Mouse (Mus musculus) heart, embryonic 14.5 days (tissue): ENCODE data around the gene Scaf1. TPM values are rescaled to one million over a fixed set of nuclear protein-coding genes. Genes with fewer than 3 reads are reported as not detected.
A peak's percentile ranks its signal among the peaks of the same experiment; 100 is the strongest.

Experiments
- ATAC-seq: fragments of 200-750 bp; cut with Nextera tagmentation; 2 replicates; pipeline ENCODE4 v1.8.0; 2017; ENCODE audit warnings: low read depth, moderate TSS enrichment; ENCODE audit not compliant: insufficient number of reproducible peaks, insufficient read depth, low FRiP score
- H3K27ac ChIP-seq, 2 experiments: fragments of 200-500 bp in 1 of 2; fragments of 300-500 bp in 1 of 2; sonication (generic) in 1 of 2; replicated peaks in 1 of 2; 2 replicates each; pipeline ENCODE4 v1.5.1; 2012 to 2014; ENCODE audit warnings: low read depth in 2 of 2, low read length in 2 of 2, control low read depth in 1 of 2, mild to moderate bottlenecking in 1 of 2, mixed read lengths in 1 of 2; ENCODE audit not compliant: control insufficient read depth in 1 of 2, insufficient read depth in 1 of 2
- H3K27me3 ChIP-seq: fragments of 300-500 bp; sonication (generic); 2 replicates; pipeline ENCODE4 v1.6.1; 2014; ENCODE audit warnings: mild to moderate bottlenecking, low read length, control low read depth; ENCODE audit not compliant: control insufficient read depth, insufficient read depth
- H3K36me3 ChIP-seq: fragments of 300-500 bp; sonication (generic); 2 replicates; pipeline ENCODE4 v1.6.1; 2014; ENCODE audit warnings: mild to moderate bottlenecking, control low read depth, low read length, mixed read lengths; ENCODE audit not compliant: control insufficient read depth, insufficient read depth
- H3K4me1 ChIP-seq, 2 experiments: fragments of 200-500 bp in 1 of 2; fragments of 300-500 bp in 1 of 2; sonication (generic) in 1 of 2; 2 replicates each; pipeline ENCODE4 v1.6.1; 2012 to 2014; ENCODE audit warnings: low read length in 2 of 2, control low read depth in 1 of 2, mixed read lengths in 1 of 2; ENCODE audit not compliant: control insufficient read depth in 2 of 2, insufficient read depth in 2 of 2
- H3K4me2 ChIP-seq: fragments of 300-500 bp; sonication (generic); 2 replicates; pipeline ENCODE4 v1.6.1; 2014; ENCODE audit warnings: mild to moderate bottlenecking, low read length
- H3K4me3 ChIP-seq, 2 experiments: fragments of 200-500 bp in 1 of 2; fragments of 300-500 bp in 1 of 2; sonication (generic) in 1 of 2; 2 replicates each; pipeline ENCODE4 v1.5.1; 2012 to 2014; ENCODE audit warnings: low read length in 2 of 2, mild to moderate bottlenecking in 2 of 2, control low read depth in 1 of 2, low read depth in 1 of 2, moderate library complexity in 1 of 2; ENCODE audit not compliant: control insufficient read depth in 1 of 2, insufficient read depth in 1 of 2
- H3K9ac ChIP-seq: fragments of 300-500 bp; sonication (generic); 2 replicates; pipeline ENCODE4 v1.6.1; 2014; ENCODE audit warnings: mild to moderate bottlenecking, low read length
- H3K9me3 ChIP-seq: fragments of 300-500 bp; sonication (generic); 2 replicates; pipeline ENCODE4 v1.6.1; 2016; ENCODE audit warnings: low read length, control low read depth; ENCODE audit not compliant: control insufficient read depth
- WGBS: fragments of 180-500 bp; shearing (Covaris S2); extraction: QIAGEN DNeasy Blood & Tissue Kit; methylation state at CpG from one replicate; pipeline ENCODE4 v1.1.7; 2014; 5-methylcytosine and 5-hydroxymethylcytosine counted together
- polyA plus RNA-seq: library from polyadenylated mRNA; unstranded; fragments of >200 nt; fragmentation: Nextera tagmentation; extraction: Ambion mirVana; gene quantifications from 2 replicates; pipeline ENCODE4 v1.2.1, GENCODE M21; 2014

The Scaf1 gene
- polyA plus RNA-seq, 1 experiment from 2014 or later, result 36.2 TPM

DNA sequence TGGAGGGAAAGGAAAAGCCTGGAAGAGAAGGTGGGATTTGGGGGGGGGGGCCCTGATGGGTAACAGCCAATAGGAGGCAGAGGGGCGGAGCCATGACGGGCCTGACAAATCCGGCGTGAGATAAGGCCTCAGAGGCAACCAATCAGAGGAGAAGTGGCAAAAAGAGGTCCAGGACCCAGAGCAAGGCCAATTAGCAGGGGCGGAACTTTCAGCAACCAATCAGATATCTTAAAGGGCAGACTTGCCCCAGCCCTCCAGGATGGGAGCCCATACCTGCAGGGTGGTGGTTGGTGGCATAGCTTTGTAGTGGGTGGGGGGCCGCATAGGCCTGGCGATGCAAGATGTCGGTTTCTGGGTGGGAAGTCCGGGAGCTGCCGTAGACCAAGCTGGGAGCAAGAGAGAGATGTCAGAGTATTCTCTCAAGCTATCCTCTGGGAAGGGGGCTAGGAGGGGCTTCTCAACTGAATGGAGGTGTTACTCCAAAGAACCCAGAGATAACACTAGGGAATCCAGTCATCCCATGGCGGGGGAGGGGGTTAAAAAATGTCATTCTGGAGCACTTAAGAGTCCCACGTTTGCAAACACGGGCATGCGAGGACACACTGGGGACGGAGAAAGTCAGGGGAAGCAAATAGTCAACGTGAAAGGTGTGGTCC lies 34.9 kb upstream of the Scaf1 start:
- Histone ChIP-seq H3K9ac (peak overlapping the region; percentile 92), H3K4me2 (peak overlapping the region; percentile 97), H3K27ac (peak overlapping the region; percentile 87 to 97; a peak in 3 of 4 replicates), H3K4me3 (peak overlapping the region; percentile 75 to 99), H3K4me1 (peaks cover 7 to 14% of the 10 kb centered on the region in 2 experiments; a peak in 3 of 4 replicates), H3K9me3 (no peaks in the 10 kb centered on the region), H3K27me3 (no peaks in the 10 kb centered on the region), H3K36me3 (peaks cover 47% of the 10 kb centered on the region)
- no peak for ATAC-seq
- whole genome bisulfite sequencing, result 6% methylated on average over 16 of the region's 16 CpGs

DNA sequence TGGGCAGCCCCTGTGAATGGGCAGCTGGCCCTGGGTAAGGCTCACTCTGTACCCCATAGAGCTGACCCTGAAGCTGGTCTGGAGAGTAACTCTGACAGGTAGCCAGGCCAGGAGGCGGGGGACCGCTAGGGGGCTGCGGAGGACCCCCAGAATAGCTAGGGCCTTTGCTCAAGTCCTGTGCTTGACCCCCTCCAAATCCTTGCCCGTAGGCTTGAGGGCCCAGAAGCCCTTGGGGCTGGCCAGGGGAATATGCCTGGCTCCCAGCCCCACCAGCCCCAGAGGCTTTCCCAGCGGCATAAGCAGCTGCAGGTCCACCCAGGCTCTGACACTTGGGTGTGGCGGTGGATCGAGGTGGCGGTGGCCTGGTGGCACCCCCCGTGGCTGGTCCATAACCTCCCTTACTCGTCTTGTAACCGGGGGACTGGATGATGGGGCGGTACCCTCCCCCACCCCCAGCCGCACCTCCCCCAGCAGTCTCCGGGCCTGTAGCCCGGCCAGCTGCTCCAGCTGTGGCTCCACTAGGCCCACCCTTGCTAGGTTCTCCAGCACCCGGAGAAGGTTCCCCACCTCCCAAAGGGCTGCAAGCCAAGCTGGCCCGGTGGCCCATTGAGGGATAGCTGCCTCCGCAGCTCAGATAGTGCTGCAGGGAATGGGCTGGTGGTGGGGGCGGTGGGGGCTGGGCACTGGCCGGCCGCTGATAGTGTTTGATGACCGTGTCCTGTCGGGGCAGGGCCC lies 32.9 kb upstream of the Scaf1 start:
- no peak overlapping the region for H3K9ac ChIP-seq
- ATAC-seq, result no peak

DNA sequence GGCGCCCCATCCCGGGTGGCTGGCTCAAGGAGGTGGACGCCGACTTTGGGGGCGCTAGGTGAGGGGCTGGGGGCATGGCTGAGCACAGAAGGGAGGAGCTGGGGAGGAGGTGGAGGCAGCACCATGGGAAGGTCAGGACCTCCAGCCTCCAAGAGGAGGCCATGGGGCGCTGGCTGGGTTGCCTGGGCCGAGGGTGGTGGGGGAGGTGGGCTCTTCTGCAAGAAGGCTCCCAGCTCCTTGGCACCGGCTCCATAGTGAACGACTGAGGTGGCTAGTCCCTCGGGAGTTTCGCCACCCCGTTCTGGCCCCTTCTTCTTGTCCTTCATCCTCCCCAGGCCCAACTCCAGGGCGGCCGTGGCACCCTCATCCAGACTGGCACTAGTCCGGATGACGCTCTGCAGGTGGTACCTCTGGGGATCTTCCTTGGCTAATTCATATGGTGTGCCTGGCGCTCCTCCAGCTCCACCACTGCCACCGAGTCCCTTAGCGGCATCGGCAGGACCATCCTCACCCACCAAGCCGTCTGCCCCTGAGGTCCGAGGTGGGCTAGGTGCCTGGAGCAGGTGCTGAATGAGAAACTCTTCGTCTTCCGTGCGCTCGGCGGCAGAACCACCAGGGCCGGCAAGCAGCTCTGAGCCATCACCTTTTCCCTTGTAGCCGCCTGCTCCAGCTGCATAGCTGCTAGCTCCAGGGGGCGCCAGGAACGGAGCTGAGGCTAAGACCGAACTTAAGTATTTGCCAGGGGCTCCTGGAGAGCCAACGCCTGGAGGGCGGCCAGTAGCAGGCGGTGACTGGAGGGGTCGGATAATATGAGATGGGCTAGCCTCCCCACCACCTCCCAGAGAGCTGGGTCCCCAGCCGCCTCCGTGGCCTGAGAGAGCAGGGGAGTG lies 32.1 kb upstream of the Scaf1 start:
- peaks cover 7 to 14% of the 10 kb centered on the region in 2 experiments; a peak in 3 of 4 replicates for H3K4me1 ChIP-seq
- no peak overlapping the region for H3K27ac ChIP-seq
- peaks cover 75% of the 10 kb centered on the region for H3K36me3 ChIP-seq
- H3K4me2 ChIP-seq, result no peak overlapping the region
- no peak for ATAC-seq
- H3K9ac ChIP-seq, result no peak overlapping the region
- WGBS, result 92% methylated on average over 36 of the region's 38 CpGs
- H3K27me3 ChIP-seq, result no peaks in the 10 kb centered on the region
- H3K4me3 ChIP-seq, result no peak overlapping the region
- no peaks in the 10 kb centered on the region for H3K9me3 ChIP-seq

More for the DNA sequence above, 32.9 kb upstream of the Scaf1 start:
- Histone ChIP-seq H3K4me1 (peaks cover 7 to 14% of the 10 kb centered on the region in 2 experiments; a peak in 3 of 4 replicates), H3K36me3 (peaks cover 67% of the 10 kb centered on the region), H3K4me2 (no peak overlapping the region), H3K27me3 (no peaks in the 10 kb centered on the region), H3K4me3 (no peak overlapping the region), H3K27ac (no peak overlapping the region), H3K9me3 (no peaks in the 10 kb centered on the region)
- 92% methylated on average over 23 of the region's 23 CpGs for WGBS

DNA sequence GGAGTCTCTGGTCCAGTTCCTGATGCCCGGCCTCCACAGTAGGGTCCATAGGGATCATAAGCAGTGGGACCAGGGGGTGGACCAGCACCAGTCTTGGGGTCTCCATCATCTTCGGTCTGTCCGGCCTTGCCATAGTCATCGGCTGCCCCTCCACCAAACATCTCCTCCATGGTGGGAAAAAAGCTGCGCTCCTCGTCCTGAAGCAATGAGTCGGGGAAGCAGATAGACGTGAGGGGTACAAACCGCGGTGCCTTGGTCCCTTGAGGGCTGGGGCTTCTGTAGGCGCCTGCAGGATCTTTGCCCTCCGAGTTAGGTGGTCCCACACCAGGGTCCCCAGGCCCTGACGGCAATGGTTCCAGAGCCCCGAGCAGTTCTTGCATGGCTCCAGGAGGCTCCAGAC lies 31.3 kb upstream of the Scaf1 start:
- no peak for ATAC-seq
- H3K4me3 ChIP-seq, result no peak overlapping the region
- no peak overlapping the region for H3K9ac ChIP-seq
- no peaks in the 10 kb centered on the region for H3K27me3 ChIP-seq
- no peak overlapping the region for H3K4me2 ChIP-seq
- whole genome bisulfite sequencing, result 96% methylated on average over 14 of the region's 14 CpGs
- peaks cover 83% of the 10 kb centered on the region for H3K36me3 ChIP-seq
- no peaks in the 10 kb centered on the region for H3K9me3 ChIP-seq
- H3K27ac ChIP-seq, result no peak overlapping the region
- H3K4me1 ChIP-seq, result peaks cover 7 to 14% of the 10 kb centered on the region in 2 experiments; a peak in 3 of 4 replicates

DNA sequence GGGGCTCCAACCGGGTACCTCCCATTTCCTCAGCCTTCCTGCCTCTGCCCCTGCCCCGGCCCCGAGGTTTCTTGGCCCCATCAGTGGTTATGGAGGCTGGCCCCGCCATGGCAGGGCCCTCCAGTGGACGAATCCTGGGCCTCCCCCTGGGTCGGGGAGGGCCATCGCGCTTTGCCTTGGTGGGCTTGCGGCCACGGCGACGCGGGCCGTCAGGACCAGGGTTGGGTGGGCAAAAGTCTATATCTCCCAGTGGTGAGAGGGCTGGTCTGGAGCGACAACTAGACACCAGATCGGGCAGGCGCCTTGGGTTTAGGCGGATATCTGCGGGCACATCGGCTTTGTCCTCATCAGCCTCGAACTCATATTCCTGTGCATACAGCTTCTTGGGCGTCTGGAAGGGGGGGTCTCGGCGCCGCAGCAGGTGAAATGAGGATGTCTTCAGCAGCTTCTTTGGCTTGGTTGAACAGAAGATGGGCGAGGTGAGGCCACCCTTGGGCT lies 30.7 kb upstream of the Scaf1 start:
- WGBS, result 92% methylated on average over 26 of the region's 26 CpGs
- no peak overlapping the region for H3K9ac ChIP-seq
- peaks cover 7 to 13% of the 10 kb centered on the region in 2 experiments; a peak in 3 of 4 replicates for H3K4me1 ChIP-seq
- no peak overlapping the region for H3K4me3 ChIP-seq
- no peaks in the 10 kb centered on the region for H3K9me3 ChIP-seq
- no peak for ATAC-seq
- H3K27me3 ChIP-seq, result no peaks in the 10 kb centered on the region
- no peak overlapping the region for H3K4me2 ChIP-seq
- H3K36me3 ChIP-seq, result peaks cover 89% of the 10 kb centered on the region
- H3K27ac ChIP-seq, result no peak overlapping the region

DNA sequence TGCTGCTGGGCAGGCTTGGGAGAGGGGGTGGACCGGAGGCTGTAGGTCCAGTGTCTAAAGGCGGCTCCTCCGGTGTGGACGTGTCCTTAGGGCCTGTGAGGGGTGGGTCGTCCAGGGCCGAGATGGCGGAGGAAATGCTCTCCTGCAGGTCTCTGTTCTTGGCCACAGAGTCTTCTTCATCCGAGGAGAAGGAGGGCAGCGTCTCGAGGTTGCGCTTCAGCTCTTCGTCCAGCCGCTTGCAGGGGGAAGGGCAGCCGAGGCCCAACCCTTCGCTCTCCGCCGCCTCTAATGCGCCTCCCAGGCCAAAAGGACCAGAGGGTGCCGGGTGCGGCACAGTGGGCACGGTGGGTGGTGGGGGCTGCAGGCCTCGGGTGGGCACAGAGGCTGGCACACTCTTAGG lies 29.6 kb upstream of the Scaf1 start:
- Histone ChIP-seq H3K9ac (no peak overlapping the region), H3K9me3 (no peaks in the 10 kb centered on the region), H3K4me2 (no peak overlapping the region), H3K27ac (no peak overlapping the region), H3K27me3 (no peaks in the 10 kb centered on the region), H3K4me3 (no peak overlapping the region), H3K4me1 (0 out of 4 replicates have a peak, but pooled peaks cover 0 to 2% of the 10 kb centered on the region in 2 experiments), H3K36me3 (peaks cover 100% of the 10 kb centered on the region)
- no peak for ATAC-seq
- WGBS, result 95% methylated on average over 22 of the region's 22 CpGs

DNA sequence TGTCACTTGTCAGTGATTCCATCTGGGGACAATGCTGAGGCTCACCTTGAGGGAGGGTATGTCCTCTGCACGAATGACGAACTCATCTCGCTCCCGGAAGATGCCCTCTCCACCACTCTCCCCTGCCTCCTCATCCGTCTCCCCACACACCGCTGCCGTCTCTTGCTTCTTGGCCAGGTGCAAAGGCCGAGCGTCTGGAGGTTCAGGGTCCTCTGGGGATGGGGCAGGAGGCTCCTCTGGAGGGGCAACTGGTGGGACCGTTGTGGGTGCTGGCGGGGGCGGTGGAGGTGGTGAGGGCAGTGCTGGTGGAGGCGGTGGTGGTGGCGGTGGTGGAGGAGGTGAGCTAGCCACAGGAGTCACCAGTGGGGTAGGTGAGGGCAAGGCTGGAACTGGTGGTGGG lies 27.1 kb upstream of the Scaf1 start:
- Histone ChIP-seq H3K4me2 (no peak overlapping the region), H3K9ac (no peak overlapping the region), H3K4me1 (no peaks in the 10 kb centered on the region), H3K27me3 (no peaks in the 10 kb centered on the region), H3K9me3 (no peaks in the 10 kb centered on the region), H3K4me3 (no peak overlapping the region), H3K27ac (no peak overlapping the region), H3K36me3 (peaks cover 100% of the 10 kb centered on the region)
- ATAC-seq, result no peak
- 97% methylated on average over 14 of the region's 14 CpGs for WGBS
